Mouse (Mus musculus) cerebellum, adult 8-10 months (tissue): Measurements from ENCODE around the gene Herpud1.
A peak's percentile ranks its signal among the peaks of the same experiment; 100 is the strongest.

Experiments used
- DNase-seq: peaks from one replicate; pipeline ENCODE4 v3.0.0; 2022

Gene Herpud1

DNA sequence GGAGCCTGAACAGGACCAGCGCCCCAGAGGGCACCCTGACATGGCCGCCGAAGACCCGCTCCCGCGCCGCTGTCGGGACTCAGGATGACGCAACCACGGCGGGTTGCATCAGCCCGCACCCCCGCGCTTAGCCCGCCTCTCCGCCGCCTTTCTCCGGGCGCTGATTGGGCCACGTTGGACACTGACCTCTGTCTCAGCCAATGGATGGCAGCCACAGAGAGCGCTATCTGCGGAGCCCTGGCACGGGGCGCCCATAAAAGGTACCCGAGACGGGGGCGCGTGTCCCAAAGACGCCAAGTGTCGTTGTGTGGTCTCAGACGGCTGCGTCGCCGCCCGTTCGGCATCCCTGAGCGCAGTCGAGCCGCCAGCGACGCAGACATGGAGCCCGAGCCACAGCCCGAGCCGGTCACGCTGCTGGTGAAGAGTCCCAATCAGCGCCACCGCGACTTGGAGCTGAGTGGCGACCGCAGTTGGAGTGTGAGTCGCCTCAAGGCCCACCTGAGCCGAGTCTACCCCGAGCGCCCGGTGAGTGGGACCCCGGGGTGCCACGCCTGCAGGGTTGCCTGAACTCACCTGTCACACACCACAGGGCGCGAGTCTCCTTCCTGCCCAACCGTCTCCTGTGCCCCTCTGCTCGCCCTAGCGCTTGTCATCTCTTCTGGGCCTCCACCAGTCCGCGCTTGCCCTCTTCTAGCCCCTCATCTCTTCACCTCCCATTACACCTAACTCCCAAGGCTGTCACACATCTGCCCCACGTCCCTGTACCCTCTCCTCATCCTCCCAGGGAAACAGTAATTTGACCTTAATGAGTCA lies at the start of gene Herpud1:
Herpud1 (plus strand) TSS at position 225 of the 813 bp plus-strand sequence.
- DNase-seq, result peak; percentile 98

DNA sequence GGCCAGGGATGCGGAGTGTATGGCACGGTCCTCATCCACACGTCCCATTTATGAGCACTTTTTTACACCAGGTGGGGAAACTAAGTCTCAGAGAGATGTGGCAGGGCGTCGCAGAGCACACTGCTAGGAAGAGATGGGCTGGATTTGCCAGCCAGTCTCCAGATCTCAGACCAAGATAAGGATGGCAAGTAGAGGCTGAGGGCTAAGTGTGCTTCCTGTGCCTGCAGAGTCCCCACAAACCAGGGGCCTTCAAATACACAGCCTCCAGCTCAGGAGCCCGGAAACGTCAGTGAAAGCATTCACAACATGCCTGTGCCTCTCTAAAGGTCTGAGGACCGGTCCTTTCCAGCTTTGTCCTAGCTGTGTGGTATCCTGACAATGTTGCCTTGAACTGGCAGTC lies 48.7 kb upstream of the Herpud1 start:
- no peak for DNase-seq

DNA sequence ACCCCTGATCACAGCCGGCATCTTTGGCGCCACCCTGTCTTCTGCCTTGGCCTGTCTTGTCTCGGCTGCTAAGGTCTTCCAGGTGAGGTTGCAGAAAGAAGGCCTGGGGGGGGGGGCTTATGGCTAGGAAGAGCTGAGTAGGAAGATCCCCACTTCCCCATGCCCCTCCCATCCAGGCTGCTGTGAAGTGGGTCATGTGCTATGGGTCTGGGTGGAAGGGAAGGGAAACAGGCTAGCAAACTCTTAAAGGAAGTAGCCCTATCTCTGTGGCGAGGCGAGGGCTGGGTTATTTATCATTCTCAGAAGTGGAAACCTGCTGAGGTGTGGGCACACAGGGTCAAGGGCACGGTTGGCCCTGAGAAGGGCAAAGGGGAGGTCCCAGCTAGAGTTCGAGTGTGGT lies 45.4 kb upstream of the Herpud1 start:
- no peak for DNase-seq

DNA sequence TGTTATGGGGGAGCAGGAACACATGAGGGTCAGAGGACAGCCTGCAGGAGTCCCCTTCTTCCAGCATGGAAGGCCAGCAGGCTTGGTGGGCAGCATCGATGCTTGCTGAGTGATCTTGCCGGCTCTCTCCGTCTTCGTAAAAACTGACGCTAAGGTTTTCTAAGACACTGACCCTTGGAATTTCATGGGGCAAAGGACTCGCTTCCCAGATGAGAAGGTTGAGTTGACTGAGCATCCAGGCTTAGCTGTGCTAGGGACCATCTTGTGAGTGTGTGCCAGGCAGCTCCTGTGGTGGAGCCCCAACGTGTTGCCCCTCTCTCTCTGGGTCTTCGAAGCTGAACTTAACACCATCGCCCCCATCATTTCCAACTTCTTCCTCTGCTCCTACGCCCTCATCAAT lies 43.5 kb upstream of the Herpud1 start:
- no peak for DNase-seq

DNA sequence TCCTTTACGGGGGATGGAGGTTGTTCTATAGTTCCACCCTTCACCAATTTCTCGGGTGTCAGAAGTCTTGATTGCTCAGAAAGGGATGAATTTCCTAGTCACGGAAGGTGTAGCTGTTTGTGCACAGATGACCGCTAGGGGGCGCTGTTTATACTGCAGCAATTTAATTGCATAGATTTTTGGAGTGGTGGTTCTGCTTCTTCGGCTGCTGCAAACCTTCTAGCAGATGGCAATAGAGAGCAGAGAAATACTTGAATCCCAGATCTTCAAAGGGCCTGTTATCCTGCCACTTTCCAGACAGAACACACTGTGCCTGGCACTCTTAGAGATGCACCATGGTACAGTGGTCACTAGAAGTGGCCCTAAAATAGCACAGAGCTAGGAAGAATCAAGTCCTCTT lies 42.9 kb upstream of the Herpud1 start:
- peak; percentile 71 for DNase-seq

DNA sequence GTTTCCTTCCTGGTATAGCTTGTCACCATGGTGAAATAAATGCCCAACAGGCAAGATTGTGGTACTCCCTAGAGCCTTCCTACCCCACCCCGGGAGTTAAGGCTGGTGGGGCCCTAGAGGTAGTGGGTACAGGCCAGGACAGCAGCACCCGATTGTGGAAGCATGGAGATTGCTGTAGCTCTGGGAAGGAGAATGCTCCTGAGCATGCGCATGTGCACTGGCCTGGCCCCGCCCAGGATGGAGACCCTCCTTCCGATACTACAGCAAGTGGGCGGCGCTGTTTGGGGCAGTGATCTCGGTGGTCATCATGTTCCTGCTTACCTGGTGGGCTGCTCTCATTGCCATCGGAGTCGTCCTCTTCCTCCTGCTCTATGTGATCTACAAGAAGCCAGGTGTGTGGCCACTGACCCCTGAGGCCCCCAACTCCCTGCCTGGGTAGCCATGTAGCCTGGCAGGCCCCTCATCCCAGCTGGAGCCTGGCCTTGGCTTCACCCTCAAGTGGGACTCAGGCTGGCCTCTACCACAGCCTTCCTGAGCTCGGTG lies 42.4 kb upstream of the Herpud1 start:
- DNase-seq, result no peak

DNA sequence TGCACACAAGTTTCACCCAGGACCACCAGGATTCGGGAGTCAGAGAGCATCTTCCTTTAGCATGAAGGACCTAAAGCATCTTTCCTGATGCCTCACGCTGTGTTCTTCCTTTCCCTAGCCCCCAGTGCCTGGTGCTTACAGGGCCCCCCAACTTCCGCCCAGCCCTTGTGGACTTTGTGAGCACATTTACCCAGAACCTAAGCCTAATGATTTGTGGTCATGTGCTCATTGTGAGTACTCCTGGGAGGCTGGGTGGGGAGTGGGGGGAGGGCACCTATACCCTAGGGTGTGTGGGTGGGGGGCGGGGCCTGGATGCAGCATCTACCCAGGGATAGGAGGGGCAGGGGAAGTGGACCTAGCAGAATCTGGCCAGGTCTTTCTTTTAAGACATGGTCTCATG lies 40.6 kb upstream of the Herpud1 start:
- DNase-seq, result no peak

DNA sequence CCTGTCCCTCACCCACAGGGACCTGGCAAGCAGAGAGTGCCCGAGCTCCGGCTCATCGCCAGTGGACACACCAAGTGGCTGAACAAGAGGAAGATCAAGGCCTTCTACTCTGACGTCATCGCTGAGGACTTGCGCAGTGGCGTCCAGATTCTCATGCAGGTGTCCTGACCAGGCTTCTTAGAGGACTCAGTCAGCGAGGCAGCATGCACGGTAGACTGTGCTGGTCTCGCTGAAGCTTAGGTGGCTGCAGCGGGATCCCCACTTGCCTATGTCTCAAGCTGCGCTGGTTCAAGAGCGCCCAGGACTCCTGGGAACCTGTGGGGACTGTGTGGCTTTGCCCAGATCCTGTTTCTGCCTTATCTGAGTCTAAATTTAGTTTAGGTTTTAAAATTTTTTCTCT lies 40.0 kb upstream of the Herpud1 start:
- no peak for DNase-seq

DNA sequence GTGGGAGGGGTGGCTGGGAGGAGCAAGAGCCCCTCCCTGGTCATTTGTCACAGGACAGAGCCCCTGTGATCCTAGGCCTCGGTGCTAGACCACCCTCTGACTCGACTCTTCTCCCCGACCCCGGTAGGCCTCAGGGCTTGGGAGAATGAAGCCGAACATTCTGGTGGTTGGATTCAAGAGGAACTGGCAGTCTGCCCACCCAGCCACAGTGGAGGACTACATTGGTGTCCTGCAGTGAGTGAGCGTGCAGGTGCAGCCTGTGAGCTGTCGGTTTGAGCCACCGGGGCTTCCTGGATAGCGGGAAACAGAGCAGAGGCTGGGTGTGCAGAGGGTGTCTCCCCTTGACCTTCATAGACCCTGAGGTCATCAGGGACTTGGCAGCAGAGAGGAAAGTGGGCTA lies 37.8 kb upstream of the Herpud1 start:
- DNase-seq, result no peak

DNA sequence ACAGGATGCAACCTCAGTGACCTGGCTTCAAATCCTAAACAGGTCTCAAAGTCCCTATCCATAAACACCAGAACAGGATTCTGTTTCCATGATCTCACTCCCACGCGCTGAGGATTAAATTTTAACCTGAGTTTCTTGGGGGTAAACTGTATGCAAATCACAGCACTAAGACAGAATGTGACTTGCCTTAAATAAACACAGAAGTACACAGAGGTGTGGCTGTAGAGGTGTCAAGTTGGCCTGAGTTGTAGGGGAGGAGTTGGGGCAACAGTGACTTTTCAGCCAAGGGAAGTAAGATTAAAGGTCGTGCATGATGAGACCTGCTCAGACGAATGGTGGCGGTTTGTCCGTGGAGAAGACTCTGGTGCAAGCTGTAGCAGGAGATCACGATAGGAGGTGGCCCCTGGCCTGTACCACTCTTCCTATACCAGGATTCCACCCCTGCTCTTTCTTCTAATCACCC lies 32.1 kb upstream of the Herpud1 start:
- no peak for DNase-seq

DNA sequence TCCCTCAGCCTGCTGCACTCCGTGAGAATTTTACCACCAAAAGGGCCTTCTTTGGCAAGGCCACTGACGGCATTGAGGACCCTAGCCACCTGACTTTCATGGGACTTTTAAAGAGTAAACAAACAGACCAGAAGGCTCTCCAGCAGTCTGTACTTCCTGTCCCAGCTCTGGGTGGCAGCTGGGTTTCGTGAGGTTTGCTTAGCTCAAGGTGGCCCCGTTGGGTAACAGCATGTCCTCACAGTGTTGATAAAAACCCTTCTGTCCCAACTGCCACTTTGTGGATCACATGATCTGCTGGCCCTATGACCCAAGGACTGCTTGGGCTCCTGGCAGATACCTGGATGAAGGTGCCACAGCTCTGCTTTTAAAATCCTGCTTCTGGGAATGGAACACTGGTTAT lies 31.7 kb upstream of the Herpud1 start:
- no peak for DNase-seq

DNA sequence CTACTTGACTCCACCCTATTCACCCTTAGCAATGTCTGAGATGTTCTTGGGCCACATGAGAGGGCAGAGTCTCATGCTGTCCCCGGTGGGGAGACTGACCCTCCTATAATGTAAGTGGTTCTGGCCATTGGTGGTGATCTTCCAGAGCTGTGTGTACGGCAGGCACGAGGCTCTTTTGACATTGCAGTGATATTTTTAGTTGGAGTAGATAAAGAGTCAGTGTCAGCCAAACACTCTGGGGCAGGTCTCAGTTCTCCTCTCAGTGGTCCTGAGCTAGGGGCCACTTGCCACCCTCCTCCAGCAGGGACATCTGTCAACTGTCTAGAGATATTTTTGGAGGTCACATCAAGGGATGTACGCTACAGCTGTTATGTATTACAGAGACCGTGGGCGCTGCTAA lies 29.0 kb upstream of the Herpud1 start:
- no peak for DNase-seq

DNA sequence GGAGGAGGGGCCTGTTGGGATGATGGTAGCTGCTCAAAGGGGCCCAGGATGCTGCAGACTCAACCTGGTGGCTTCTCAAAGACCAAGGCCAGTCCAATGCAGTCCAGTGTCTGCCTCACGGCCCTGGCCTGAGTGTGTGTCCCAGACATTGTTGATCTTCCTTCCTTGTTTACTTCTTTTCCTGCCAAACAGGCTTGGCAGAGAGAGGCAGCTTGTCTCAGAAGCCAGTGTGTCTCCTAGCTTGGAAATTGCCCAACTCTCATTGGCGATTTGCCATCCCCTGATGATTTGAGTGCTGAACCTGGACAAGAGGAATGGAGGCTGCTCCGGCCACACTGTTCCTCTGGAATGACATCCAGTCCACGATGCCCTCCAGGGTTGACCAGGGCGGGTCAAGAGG lies 27.7 kb upstream of the Herpud1 start:
- peak; percentile 68 for DNase-seq

DNA sequence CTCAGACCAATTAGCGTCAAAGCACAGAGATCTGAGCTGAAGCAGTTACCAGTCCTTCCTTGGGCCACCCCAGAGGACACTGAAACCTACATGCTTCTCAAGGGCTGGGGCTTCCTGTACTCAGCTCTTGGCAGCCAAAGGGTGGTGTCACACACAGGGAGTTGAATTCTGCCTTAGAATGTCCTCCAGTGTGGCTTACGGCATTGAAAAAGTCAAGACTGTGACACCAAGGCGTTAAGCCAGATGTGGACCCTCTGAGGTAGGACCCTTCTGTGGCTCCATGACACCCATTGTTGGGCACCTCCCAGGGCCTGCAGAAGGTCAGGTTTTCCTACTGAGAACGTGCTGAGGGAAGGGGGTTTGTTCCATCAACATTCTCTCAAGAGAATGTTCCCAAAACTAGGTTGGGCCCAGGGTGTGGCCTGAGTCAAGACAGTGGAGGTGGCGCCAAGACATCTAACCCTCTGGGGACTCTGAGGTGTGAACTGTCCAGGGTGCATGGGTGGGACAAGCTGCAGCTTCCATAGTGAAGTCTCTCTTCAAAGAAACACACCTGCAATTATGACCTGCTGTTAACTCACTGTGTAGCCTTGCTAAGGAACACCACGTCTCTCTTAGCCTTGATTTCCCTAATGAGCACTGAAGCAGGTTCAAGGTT lies 24.3 kb upstream of the Herpud1 start:
- DNase-seq, result no peak

DNA sequence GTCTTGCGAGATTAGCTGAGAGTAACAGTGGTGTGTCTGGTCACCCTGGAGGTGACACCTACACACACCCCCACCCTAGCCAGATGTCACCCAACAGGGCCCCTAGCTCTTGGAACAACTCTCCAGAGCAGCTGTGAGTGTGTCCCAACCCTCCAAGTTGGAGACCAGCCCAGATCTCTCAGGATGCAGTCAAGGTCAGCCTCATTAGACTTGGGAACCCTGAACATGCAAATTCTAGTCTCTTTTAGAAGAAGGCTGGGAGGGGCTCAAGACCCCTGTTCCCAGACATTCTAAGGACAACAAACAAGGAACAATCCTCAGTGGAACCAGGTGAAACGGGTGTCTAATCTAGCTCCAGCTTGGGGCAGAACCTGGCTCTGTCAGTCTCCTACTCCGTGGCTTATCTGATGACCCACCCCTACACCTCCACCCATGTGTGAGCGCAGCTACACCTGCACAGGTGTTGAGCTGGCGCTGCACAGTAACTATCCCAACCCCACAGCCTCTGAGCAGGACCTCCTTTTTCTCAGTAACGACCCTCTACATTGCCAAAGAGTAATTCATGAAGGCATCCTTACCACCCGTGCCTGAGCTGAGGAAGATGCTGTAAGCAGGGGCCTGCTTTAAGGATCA lies 23.5 kb upstream of the Herpud1 start:
- DNase-seq, result no peak

DNA sequence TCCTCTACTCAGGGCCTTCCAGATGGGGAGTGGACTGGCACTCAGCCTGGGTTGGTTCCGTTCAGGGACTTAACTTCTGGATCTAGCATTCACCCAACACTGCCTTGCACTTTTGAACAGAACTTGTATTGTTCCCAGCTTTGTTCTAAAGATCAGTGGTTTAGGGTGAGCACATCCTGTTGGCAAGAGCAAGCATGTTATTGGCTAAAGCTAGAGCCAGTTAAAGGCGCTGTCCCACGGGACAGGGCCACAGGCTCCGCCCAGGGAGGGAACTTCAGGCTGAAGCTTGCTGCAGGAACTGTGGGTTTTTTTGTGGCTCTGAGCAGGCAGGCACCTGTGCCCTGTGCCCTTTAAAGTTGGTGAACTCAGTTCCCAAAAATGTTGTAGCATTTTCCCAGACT lies 22.9 kb upstream of the Herpud1 start:
- no peak for DNase-seq

DNA sequence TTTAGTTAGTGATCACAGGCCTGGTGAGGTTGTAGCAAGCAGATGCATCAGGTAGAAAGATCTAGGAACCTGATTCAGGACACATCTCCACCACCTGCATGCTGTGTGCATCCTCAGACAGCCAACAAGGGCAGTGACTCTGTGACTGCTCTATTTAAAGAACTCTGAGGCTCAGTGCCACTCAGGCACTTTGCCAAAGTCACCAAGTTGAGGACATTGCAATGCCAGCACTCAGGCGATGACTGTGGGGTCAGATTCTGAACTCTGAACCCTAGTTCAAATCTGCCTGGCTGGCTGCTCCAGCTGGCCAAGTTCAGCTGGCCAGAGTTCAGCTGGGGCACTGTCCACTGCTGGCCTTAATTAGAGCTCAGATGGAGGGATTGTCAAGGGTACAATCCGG lies 22.3 kb upstream of the Herpud1 start:
- no peak for DNase-seq

DNA sequence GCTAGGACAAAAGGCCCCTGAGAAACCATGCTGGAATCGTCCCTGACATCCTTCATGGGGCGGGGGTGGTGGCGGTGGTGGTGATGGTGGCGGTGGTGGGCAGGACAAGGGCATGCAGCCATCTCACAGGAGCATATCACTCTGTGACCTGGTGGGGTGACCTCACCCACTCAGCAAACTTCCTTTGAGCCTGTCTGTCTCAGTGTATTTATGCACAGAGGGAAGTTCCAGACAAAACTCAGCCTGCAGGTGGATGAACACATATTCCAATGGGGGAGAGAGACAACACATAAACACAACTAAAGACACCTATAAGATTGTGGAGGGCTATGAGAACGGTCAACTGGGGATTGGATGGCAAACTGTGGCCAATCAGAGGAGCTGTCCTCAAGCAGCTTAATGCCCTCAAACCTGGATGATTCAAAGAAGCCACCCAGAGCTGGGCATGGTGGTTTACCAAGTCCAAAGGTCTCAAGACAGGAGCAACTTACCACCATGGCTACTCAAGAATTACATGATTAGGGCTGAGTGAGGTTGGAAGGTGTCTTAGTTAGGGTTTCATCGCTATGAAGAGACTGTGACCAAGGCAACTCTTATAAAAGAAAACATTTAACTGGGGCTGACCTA lies 21.4 kb upstream of the Herpud1 start:
- no peak for DNase-seq

DNA sequence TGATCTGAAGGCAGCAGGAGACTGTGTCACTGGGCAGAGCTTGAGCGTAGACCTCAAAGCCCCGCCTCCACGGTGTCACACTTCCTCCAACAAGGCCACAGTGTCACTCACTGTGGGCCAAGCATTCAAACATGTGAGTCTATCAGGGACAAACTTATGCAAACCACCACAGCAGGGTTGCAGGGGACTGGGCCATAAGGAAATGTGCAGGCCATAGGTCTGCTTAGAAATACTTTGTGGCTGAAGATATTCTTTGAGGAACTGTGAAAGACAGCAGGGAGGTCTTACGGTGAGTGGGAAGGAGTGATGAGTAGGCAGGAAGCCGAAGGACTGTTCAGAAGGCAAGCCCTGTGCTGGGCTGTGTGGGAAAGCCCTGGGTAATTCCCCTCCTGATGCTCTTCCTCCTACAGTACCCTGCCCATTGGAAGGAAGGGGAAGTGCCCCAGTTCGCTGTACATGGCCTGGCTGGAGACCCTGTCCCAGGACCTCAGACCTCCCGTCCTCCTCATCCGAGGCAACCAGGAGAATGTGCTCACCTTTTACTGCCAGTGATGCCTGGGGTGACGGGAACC lies 20.7 kb upstream of the Herpud1 start:
- DNase-seq, result no peak

DNA sequence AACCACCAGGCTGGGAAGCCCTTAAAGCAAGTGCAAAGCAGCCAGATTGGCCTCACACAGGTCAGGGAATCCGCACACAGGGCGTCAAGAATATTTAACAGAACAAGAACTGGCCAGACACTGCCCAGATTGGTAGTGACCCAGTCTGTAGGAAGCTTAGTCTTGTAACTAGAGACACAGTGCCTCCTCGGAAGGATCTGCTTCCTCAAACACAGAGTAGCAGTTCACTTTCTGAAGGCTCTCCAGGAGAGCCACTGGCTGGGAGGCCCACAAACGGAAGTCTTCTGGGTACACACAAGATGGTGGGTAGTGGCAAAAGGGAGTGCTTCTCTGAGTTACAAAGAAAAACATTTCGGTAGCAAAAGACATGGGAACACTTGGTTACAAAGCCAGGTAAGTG lies 15.4 kb upstream of the Herpud1 start:
- DNase-seq, result no peak

DNA sequence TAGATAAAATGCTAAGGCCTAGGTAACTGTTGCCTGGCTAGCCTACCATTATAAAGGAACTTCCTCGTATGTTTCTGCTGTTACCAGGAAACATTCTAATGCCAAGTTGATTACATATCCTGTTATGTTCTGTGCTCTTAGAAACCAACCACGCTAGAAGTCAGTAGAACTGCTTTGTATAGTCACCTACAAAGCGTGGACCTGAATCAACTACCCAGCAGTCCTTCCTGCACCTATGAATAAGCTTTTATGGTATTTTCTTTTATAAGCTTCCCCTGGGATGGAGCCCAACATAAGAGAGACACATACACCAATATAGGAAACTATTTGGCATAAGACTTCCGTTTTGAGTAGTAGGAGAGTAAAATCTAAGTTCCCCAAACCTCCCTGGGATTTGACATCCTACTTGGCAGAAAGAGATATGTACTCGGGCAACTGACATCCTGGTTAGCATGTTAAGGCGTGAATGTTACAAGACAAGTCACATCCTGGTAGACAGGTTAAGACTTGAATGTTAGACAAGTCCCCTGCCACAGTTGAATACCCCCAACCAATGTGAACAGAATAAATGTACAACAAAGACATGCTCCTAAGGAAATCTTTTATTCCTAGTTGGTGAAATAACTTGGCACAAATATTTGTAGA lies 13.2 kb upstream of the Herpud1 start:
- no peak for DNase-seq

DNA sequence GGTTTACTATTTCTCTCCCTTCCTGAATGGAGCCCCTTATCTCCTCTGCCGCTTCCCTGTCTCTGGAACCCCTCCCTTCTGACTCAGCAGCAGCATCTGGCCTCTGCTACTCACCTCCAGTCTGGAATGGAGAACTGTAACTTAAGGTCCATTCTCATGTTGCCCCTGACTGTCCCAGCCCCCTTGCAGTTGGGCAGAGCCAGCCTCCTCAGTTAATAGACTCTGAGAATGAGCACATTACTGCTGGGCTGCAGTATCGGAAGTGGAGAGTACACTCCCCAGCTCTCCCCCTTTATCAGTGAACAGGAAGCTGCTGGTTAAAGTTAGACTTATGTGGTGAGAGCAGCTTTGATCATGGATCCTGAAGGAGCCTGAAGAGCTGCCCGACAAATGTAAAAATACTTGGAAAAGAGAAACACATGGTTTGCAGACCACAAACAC lies 10.7 kb upstream of the Herpud1 start:
- no peak for DNase-seq
